Mouse (Mus musculus) kidney, adult 2 months (tissue): ENCODE data around the gene Ccna2.

Source experiments
- CTCF ChIP-seq: fragments of 200-500 bp; conservative IDR thresholded peaks from 2 replicates; pipeline ENCODE4 v1.5.1; 2011; ENCODE audit warnings: low read depth, mild to moderate bottlenecking, control low read depth, low read length, moderate library complexity, mixed read lengths; ENCODE audit not compliant: insufficient read depth, insufficient read length
- POLR2A ChIP-seq: fragments of 200-500 bp; IDR thresholded peaks from one replicate; pipeline ENCODE4 v1.6.1; 2011; ENCODE audit warnings: low read depth, low read length, control low read depth

DNA sequence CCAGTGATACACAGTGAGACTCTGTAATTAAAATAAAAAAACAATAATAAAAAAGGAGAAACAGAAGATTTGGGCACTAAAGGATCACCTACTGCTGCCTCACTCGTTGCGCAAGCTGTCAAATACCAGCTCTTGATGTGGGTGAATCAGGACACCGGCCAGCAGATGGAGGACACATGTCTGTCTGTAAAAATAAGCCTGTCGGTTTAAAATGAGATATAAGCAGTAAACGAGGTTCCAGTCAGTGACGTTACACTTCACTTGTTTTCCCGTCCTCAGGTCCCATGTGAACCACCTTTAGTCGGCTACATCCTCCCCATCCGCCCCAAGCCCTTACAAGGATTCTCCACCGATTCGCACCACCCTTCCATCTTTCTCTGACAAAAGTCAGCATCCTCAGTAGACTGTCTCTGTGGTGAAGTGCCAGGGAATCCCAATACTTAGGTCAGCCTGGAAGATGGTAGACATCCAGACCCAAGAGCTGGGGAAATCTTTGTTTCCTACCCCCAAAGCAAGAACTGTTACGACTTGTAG is 20.0 kb downstream of the Ccna2 start:
- TF ChIP-seq CTCF, result no peak
- TF ChIP-seq POLR2A, result no peak
